Mouse (Mus musculus): Measurements from ENCODE around the gene Vmn2r51. TPM values are rescaled to one million over a fixed set of nuclear protein-coding genes. Genes with fewer than 3 reads are reported as not detected.
"Not testable (repeated sequence)": the region's sequence is repeated elsewhere in the genome, so short reads cannot be mapped to it uniquely, and the experiment has no call there.

Vmn2r51 gene
- not detected in 2 replicates for polyA plus RNA-seq (2016; fragmentation: Nextera tagmentation; extraction: Ambion mirVana)

DNA sequence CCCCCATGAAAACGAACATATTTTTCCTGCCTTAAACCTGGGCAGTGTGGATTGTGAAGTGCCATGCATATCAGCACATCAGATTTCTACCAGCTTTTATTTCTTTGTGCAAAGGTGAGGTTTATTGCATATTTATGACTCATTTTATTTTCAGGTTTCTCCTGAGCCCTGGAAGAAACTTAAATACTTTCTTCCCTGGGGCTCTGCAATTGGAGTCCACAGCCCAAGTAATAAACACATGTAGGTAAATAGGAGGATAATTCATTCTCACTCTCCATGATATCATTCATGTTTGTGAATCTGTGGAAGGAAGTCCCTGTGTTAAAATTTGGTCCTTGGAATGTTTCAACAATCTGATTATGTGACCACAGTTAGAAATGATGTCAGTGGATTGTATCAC is at the start of gene Vmn2r51:
Vmn2r51 (minus strand) TSS at position 101 of the 400 bp plus-strand sequence.
- H3K4me1 ChIP-seq; H3K27me3 ChIP-seq (replicated peaks; ENCODE audit: low read depth, poor library complexity, severe bottlenecking); H3K36me3 ChIP-seq (replicated peaks); H3K4me3 ChIP-seq; H3K27ac ChIP-seq (replicated peaks); DNase-seq (ENCODE audit: low spot score): not testable (repeated sequence)
- peaks cover 18% of the 10 kb centered on the region for H3K9me3 ChIP-seq
- WGBS: 78% methylated on average over 1 of the region's 1 CpGs

DNA sequence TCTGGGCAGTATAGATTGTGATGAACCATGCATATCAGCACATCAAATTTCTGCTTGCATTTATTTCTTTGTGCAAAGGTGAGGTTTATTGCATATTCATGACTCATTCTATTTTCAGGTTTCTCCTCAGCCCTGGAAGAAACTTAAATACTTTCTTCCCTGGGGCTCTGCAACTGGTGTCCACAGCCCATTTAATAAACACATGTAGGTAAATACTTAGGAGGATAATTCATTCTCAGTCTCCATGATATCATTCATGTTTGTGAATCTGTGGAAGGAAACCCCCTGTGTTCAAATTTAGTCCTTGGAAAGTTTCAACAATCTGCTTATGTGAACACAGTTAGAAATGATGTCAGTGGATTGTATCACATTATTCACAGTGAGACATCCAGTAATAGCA is 52.3 kb downstream of the Vmn2r51 start, which contains the start of gene Vmn2r50:
Vmn2r50 (minus strand) TSS at position 101 of the 400 bp plus-strand sequence.
- not testable (repeated sequence) for H3K4me3 ChIP-seq; H3K27ac ChIP-seq (replicated peaks); DNase-seq (ENCODE audit: low spot score); H3K4me1 ChIP-seq; H3K27me3 ChIP-seq (replicated peaks; ENCODE audit: low read depth, poor library complexity, severe bottlenecking); H3K9me3 ChIP-seq; H3K36me3 ChIP-seq (replicated peaks)

Other genes with a start within 250 kb of the Vmn2r51 start
- gene Vmn2r48, start 152.2 kb downstream of the Vmn2r51 start, polyA plus RNA-seq (2016; fragmentation: Nextera tagmentation; extraction: Ambion mirVana): not detected in 2 replicates
- gene Vmn2r49, start 113.5 kb downstream of the Vmn2r51 start, polyA plus RNA-seq (2016; fragmentation: Nextera tagmentation; extraction: Ambion mirVana): not detected in 2 replicates
- not detected in 2 replicates for gene Vmn2r50, start 52.4 kb downstream of the Vmn2r51 start, polyA plus RNA-seq (2016; fragmentation: Nextera tagmentation; extraction: Ambion mirVana)
- gene Vmn2r52, start 70.8 kb upstream of the Vmn2r51 start, polyA plus RNA-seq (2016; fragmentation: Nextera tagmentation; extraction: Ambion mirVana): not detected in 2 replicates
- not detected in 2 replicates for gene Vmn1r66, start 172.3 kb upstream of the Vmn2r51 start, polyA plus RNA-seq (2016; fragmentation: Nextera tagmentation; extraction: Ambion mirVana)